15 mouse cellular contexts compared by ENCODE assay signal in genomic region chr17:34078148-34078547, GRCm38 (mm10). TPM values are rescaled to one million over a fixed set of nuclear protein-coding genes. Genes with fewer than 3 reads are reported as not detected.
DNase-seq lines count a peak whose midpoint lies in the region; ATAC-seq and TF ChIP-seq lines count a peak whose summit lies in the region.
"Had no signal": no experiment of that assay in that cellular context is flagged by ENCODE, and none has a peak within 500 bp of the region (broad histone marks: within the 10 kb centered on the region; RNA-seq: fewer than 3 reads in every experiment).

No protein-coding gene starts in this region.

- H3K9me3 ChIP-seq in neural tube, embryonic 15.5 days (replicated peaks): no peaks in the 10 kb centered on the region
- H3K9me3 ChIP-seq: embryonic facial prominence, embryonic 13.5 days; forebrain, embryonic 15.5 days; heart, embryonic 12.5 days; hindbrain, embryonic 10.5 days had no signal

- peaks cover 9% of the 10 kb centered on the region for H3K27me3 ChIP-seq in neural tube, embryonic 15.5 days (replicated peaks)

- ATAC-seq in neural tube, embryonic 15.5 days (ENCODE audit: low FRiP score): no peak
- ATAC-seq: forebrain, embryonic 15.5 days had no signal

- H3K9ac ChIP-seq in neural tube, embryonic 15.5 days (replicated peaks): no peak overlapping the region
- H3K9ac ChIP-seq: embryonic facial prominence, embryonic 13.5 days; forebrain, embryonic 15.5 days; heart, embryonic 12.5 days; hindbrain, embryonic 14.5 days had no signal

- 62% methylated on average over 4 of the region's 4 CpGs for WGBS in neural tube, embryonic 15.5 days

- peak overlapping the region; percentile 51 for H3K4me3 ChIP-seq in gastrocnemius, adult 2 months
- H3K4me3 ChIP-seq in neural tube, embryonic 15.5 days (replicated peaks): no peak overlapping the region
- H3K4me3 ChIP-seq: embryonic facial prominence, embryonic 13.5 days; forebrain, embryonic 15.5 days; heart, embryonic 12.5 days; hindbrain, embryonic 10.5 days had no signal

- H3K4me2 ChIP-seq in neural tube, embryonic 15.5 days: no peak overlapping the region
- H3K4me2 ChIP-seq: embryonic facial prominence, embryonic 13.5 days; forebrain, embryonic 15.5 days; heart, embryonic 12.5 days; hindbrain, embryonic 14.5 days had no signal

- 0 out of 2 replicates have a peak, but pooled peaks cover 5% of the 10 kb centered on the region for H3K4me1 ChIP-seq in neural tube, embryonic 15.5 days

- DNase-seq in gastrocnemius, adult 2 months: no peak
- DNase-seq in gastrocnemius, adult 8-10 months (ENCODE audit: low spot score in 2 of 2): no peak
- DNase-seq in A20 (ENCODE audit: low read depth, low spot score) (peak; percentile 61), MN1 (ENCODE audit: low spot score) (peak; percentile 16)
- peak; percentile 59 for DNase-seq in induced T-regulatory cell, adult 2 months (ENCODE audit: low read depth)
- no peak for DNase-seq in left cerebral cortex, adult 11 months (ENCODE audit: low spot score)
- no peak for DNase-seq in adrenal gland, adult 18-20 months (ENCODE audit: low spot score in 2 of 2)
- DNase-seq: gastrocnemius, postnatal 25 days had no signal

- TF ChIP-seq CTCF in gastrocnemius, adult 2 months (IDR thresholded peaks at IDR 0.05): no peak

- intact Hi-C loops in gastrocnemius, adult 2 months (cut with DNase I): no loop called here

- H3K36me3 ChIP-seq in neural tube, embryonic 15.5 days: no peaks in the 10 kb centered on the region
- H3K36me3 ChIP-seq: embryonic facial prominence, embryonic 13.5 days; forebrain, embryonic 15.5 days; heart, embryonic 12.5 days; hindbrain, embryonic 10.5 days had no signal

- H3K27ac ChIP-seq in gastrocnemius, adult 2 months: no peak overlapping the region
- no peak overlapping the region for H3K27ac ChIP-seq in neural tube, embryonic 15.5 days (replicated peaks)
- H3K27ac ChIP-seq: embryonic facial prominence, embryonic 13.5 days; forebrain, embryonic 15.5 days; hindbrain, embryonic 10.5 days; hindbrain, embryonic 14.5 days had no signal

RNA-seq across cellular contexts. Expression of gene H2-Oa, which starts 14.0 kb away (rescaled TPM):
- total RNA-seq in gastrocnemius, adult 2 months (2021): not detected
- not detected for total RNA-seq in gastrocnemius, adult 8-10 months (2022)
- under 1 TPM; 0.36 to 0.54 TPM for total RNA-seq in adrenal gland, adult 18-20 months (2021)
- 0.19 and 2.5 TPM in 2 replicates for polyA plus RNA-seq in neural tube, embryonic 15.5 days (2015; fragmentation: Nextera tagmentation; extraction: Ambion mirVana)
- total RNA-seq: gastrocnemius, postnatal 25 days; heart, postnatal 25 days had no signal

RNA-seq across cellular contexts. Expression of gene Col11a2, which starts 38.9 kb away (rescaled TPM):
- total RNA-seq in gastrocnemius, adult 2 months (2021): 1 to 10 TPM; 3.0 to 9.6 TPM
- total RNA-seq in gastrocnemius, adult 8-10 months (2022): 1 to 10 TPM; 2.5 to 4.8 (median 3.9) TPM
- total RNA-seq in adrenal gland, adult 18-20 months (2021): 1 to 10 TPM; 1.4 to 1.9 TPM
- 8.3 and 9.4 TPM in 2 replicates for polyA plus RNA-seq in neural tube, embryonic 15.5 days (2015; fragmentation: Nextera tagmentation; extraction: Ambion mirVana)

RNA-seq across cellular contexts. Expression of gene H2-DMa, which starts 41.2 kb away (rescaled TPM):
- 1 to 10 TPM; 3.0 to 3.1 TPM for total RNA-seq in gastrocnemius, adult 2 months (2021)
- 1 to 10 TPM; 3.0 to 4.6 (median 4.0) TPM for total RNA-seq in gastrocnemius, adult 8-10 months (2022)
- total RNA-seq in adrenal gland, adult 18-20 months (2021): 10 to 100 TPM; 14.7 to 21.0 TPM
- polyA plus RNA-seq in neural tube, embryonic 15.5 days (2015; fragmentation: Nextera tagmentation; extraction: Ambion mirVana): 19.8 and 31.3 TPM in 2 replicates

RNA-seq across cellular contexts. Expression of gene Brd2, which starts 44.3 kb away (rescaled TPM):
- total RNA-seq in gastrocnemius, adult 2 months (2021): 10 to 100 TPM; 70.3 to 88.9 TPM
- total RNA-seq in gastrocnemius, adult 8-10 months (2022): 10 to 100 TPM; 67.9 to 73.8 (median 69.8) TPM
- 100 to 1,000 TPM; 199 to 244 TPM for total RNA-seq in adrenal gland, adult 18-20 months (2021)
- polyA plus RNA-seq in neural tube, embryonic 15.5 days (2015; fragmentation: Nextera tagmentation; extraction: Ambion mirVana): 115 and 122 TPM in 2 replicates

RNA-seq across cellular contexts. Expression of gene Rxrb, which starts 46.5 kb away (rescaled TPM):
- total RNA-seq in gastrocnemius, adult 2 months (2021): 10 to 100 TPM; 40.5 to 41.7 TPM
- total RNA-seq in gastrocnemius, adult 8-10 months (2022): 10 to 100 TPM; 36.8 to 39.3 (median 38.8) TPM
- 10 to 100 TPM; 55.9 to 58.2 TPM for total RNA-seq in adrenal gland, adult 18-20 months (2021)
- 54.4 and 57.7 TPM in 2 replicates for polyA plus RNA-seq in neural tube, embryonic 15.5 days (2015; fragmentation: Nextera tagmentation; extraction: Ambion mirVana)

Comparison
In these comparisons a context has a peak if more than half of its experiments do, and no peak if none do; other contexts are left out.
1. DNase-seq: peak in A20 (single experiment), MN1 (single experiment) and induced T-regulatory cell, adult 2 months (single experiment); none in gastrocnemius, adult 2 months (single experiment), gastrocnemius, adult 8-10 months (0 of 2), left cerebral cortex, adult 11 months (single experiment) and adrenal gland, adult 18-20 months (0 of 2).